Mouse (Mus musculus) megakaryocyte, embryonic 14.5 days (primary cell): Measurements from ENCODE around the gene Rasal1.

Source experiments
- FLI1 ChIP-seq: IDR thresholded peaks from 2 replicates; pipeline ENCODE4 v1.6.1; 2012; ENCODE audit warnings: low read length, inconsistent platforms, mixed read lengths
- GATA1 ChIP-seq: IDR thresholded peaks from 3 replicates; pipeline ENCODE4 v1.6.1; 2012; ENCODE audit warnings: mixed read lengths, low read length, inconsistent platforms, borderline replicate concordance

DNA sequence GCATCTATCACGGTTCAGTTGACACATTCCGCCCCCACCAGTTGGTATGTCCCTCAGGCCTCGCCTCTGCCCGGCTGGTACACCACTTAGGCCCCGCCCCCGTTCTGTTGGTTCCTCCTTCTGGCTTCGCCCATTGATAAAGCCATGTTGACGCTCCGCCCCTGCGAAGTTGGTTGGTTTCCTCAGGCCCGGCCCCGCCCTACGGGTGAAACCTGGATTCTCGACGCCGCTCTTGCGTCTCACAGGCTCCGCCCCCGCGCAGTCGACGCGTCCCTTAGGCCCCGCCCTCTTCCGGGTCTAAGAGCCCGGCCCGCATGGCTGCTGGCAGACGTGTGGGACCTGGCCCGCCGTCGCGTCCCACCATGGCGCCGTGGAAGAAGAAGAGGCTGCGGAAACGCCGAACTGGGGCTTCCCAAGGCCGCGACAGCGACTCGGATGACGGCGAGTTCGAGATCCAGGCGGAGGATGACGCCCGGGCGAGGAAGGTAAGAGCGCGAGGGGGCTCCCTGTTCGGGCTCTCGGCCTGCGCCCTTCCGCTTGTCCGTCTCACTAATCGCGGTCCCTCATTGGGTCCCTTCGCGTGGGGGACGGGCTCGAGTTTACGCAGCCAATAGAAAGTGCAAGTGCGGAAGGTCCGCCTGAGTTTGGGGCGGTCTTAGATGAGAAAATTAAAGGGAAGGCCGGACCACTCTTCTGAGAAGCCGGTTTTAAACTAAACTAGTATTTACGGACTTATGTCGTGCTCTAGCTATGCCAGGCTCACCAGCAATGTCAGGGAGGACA, 35.6 kb upstream of the Rasal1 start:
- no peak for TF ChIP-seq GATA1
- no peak for TF ChIP-seq FLI1
